Mouse (Mus musculus) ES-E14 (cell line): ENCODE results near the gene Rnf39.

Experiments used
- CHD2 ChIP-seq: IDR thresholded peaks from 2 replicates; pipeline ENCODE4 v1.6.1; 2014; ENCODE audit warnings: mild to moderate bottlenecking, low read depth, low read length, inconsistent platforms
- MAFK ChIP-seq: IDR thresholded peaks from 2 replicates; pipeline ENCODE4 v1.6.1; 2014; ENCODE audit warnings: mild to moderate bottlenecking, low read depth, low read length, inconsistent platforms; ENCODE audit not compliant: insufficient read depth
- ZC3H11A ChIP-seq: IDR thresholded peaks from 2 replicates; pipeline ENCODE4 v1.6.1; 2012; ENCODE audit warnings: low read depth, mild to moderate bottlenecking, inconsistent platforms, low read length, borderline replicate concordance
- ZNF384 ChIP-seq: IDR thresholded peaks from 2 replicates; pipeline ENCODE4 v1.6.1; 2012; ENCODE audit warnings: low read depth, low read length, inconsistent platforms

DNA sequence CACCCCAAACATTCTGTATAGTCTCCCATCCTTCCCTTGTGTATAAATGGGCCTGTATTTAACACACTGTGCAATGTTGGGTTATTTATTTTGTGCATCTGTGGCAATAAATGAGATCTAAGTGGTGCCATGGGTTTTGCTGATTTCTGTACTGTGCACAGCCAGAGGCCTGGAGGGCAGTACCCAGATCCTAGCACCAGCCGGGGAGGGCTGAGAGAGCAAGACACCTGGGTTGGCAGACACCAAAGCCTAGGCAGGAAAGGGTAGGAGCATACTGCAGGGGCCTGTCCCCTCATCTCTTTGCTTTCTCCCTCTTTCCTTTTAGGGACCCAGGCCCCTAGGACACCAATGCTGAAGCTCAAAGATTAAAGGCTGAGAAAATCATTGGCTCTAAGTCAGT, 5.6 kb downstream of the Rnf39 start:
- TF ChIP-seq CHD2 = no peak
- TF ChIP-seq MAFK = no peak
- TF ChIP-seq ZC3H11A = no peak
- TF ChIP-seq ZNF384 = no peak
